Mouse (Mus musculus) embryonic facial prominence, embryonic 15.5 days (tissue): ENCODE results near the gene Schip1. TPM values are rescaled to one million over a fixed set of nuclear protein-coding genes. Genes with fewer than 3 reads are reported as not detected.
"Not testable (repeated sequence)": the region's sequence is repeated elsewhere in the genome, so short reads cannot be mapped to it uniquely, and the experiment has no call there.

Experiments used
- ATAC-seq: fragments of 200-750 bp; cut with Nextera tagmentation; 2 replicates; pipeline ENCODE4 v1.8.0; 2017; ENCODE audit warnings: low read depth, moderate TSS enrichment; ENCODE audit not compliant: insufficient number of reproducible peaks, low FRiP score, low TSS enrichment
- H3K27ac ChIP-seq: fragments of 300-500 bp; sonication (generic); replicated peaks from 2 replicates; pipeline ENCODE4 v1.5.1; 2015; ENCODE audit warnings: mild to moderate bottlenecking, inconsistent platforms
- H3K27me3 ChIP-seq: fragments of 300-500 bp; sonication (generic); 2 replicates; pipeline ENCODE4 v1.6.1; 2015; ENCODE audit warnings: inconsistent platforms
- H3K36me3 ChIP-seq: fragments of 300-500 bp; sonication (generic); 2 replicates; pipeline ENCODE4 v1.6.1; 2015; ENCODE audit warnings: mild to moderate bottlenecking, inconsistent platforms
- H3K4me1 ChIP-seq: fragments of 300-500 bp; sonication (generic); 2 replicates; pipeline ENCODE4 v1.6.1; 2015; ENCODE audit warnings: inconsistent platforms
- H3K4me2 ChIP-seq: fragments of 300-500 bp; sonication (generic); replicated peaks from 2 replicates; pipeline ENCODE4 v1.6.1; 2015; ENCODE audit warnings: mild to moderate bottlenecking, inconsistent platforms
- H3K4me3 ChIP-seq: fragments of 300-500 bp; sonication (generic); replicated peaks from 2 replicates; pipeline ENCODE4 v1.5.1; 2015; ENCODE audit warnings: mild to moderate bottlenecking, inconsistent platforms
- H3K9ac ChIP-seq: fragments of 300-500 bp; sonication (generic); 2 replicates; pipeline ENCODE4 v1.6.1; 2015; ENCODE audit warnings: inconsistent platforms
- H3K9me3 ChIP-seq: fragments of 300-500 bp; sonication (generic); replicated peaks from 2 replicates; pipeline ENCODE4 v1.6.1; 2016; ENCODE audit warnings: inconsistent platforms
- WGBS: fragments of 180-500 bp; shearing (Covaris S2); methylation state at CpG from one replicate; pipeline ENCODE4 v1.1.7; 2015; 5-methylcytosine and 5-hydroxymethylcytosine counted together
- polyA plus RNA-seq: library from polyadenylated mRNA; unstranded; fragments of >200 nt; fragmentation: Nextera tagmentation; extraction: Ambion mirVana; gene quantifications from 2 replicates; pipeline ENCODE4 v1.2.1, GENCODE M21; 2015

The Schip1 gene
- polyA plus RNA-seq, 1 experiment from 2014 or later = 30.9 TPM

DNA sequence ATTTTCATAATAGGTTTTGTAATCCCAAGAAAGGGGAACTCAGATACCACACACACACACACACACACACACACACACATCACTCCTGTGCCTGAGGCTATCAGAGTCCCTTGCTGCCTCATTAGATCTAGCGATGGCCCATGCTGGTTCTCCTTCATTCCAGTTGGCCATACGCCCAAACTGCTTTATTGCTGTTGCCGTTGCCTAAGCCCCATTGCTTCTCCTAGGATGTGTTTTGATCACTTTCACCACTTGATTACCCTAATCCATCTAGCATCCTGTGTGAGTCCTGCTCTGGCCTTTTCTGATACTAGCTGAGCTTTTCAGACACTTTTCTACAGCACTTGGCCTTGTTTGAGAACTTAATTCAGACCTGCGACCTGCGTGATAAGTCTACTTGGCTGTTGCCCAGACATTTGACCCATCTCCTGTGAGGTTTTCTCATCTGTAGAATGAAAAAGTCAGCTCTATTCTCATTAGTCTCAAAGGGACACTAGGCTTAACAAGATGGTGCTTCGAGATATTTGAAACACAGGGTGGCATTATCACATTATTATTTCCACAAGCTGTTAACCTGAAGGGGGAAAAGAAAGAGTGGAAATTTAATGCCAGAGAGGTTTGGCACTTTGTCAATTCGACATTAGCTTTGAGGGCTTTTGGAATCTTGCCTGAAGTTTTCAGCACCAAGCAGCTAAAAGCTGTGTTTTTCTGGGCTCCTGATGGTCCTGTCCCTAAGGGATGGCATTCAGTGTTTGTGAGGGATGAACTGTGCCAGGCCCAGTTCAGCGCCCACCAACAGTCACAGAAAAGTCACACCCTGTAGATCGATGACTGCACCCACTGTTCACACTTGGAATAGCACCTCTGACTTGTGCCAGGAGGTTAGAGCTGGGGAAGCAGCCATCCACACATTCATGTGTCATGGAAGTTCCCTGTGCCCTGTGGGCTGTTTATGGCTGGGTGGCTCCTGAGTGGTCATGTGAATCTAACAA lies 7.1 kb downstream of the Schip1 start:
- 57% methylated on average over 9 of the region's 9 CpGs for WGBS
- H3K27ac ChIP-seq = no peak overlapping the region
- no peaks in the 10 kb centered on the region for H3K4me1 ChIP-seq
- H3K4me2 ChIP-seq = no peak overlapping the region
- no peak overlapping the region for H3K4me3 ChIP-seq
- H3K9me3 ChIP-seq = no peaks in the 10 kb centered on the region
- no peak overlapping the region for H3K9ac ChIP-seq
- no peak for ATAC-seq
- no peaks in the 10 kb centered on the region for H3K27me3 ChIP-seq
- no peaks in the 10 kb centered on the region for H3K36me3 ChIP-seq

- Histone ChIP-seq H3K36me3 (no peaks in the 10 kb centered on the region), H3K9ac (no peak overlapping the region), H3K4me2 (no peak overlapping the region), H3K27ac (no peak overlapping the region), H3K27me3 (no peaks in the 10 kb centered on the region), H3K4me3 (no peak overlapping the region), H3K9me3 (no peaks in the 10 kb centered on the region), H3K4me1 (no peaks in the 10 kb centered on the region)
- 74% methylated on average over 4 of the region's 4 CpGs for WGBS
- no peak for ATAC-seq
Observed at GRCm38 (mm10) chr3:68077406-68077805, 12.8 kb downstream of the Schip1 start.

DNA sequence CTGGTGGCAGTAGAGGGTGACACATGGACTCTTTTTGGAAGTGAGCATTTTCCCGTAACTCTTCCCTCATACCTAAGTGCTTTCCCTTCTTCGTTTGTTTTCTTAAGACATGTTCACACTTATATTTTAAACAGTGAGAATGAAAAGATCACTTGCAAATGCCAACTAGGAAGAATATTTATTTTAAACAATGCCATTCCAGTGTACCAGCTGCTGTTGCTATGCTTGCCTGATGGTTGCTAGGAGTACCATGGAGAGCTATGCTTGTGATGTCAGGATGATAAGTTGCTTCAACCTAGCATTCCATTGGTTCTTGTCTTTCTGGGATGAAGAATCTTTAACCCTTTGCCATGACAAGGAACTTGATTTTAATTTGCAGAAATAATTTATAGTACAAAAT lies 20.4 kb downstream of the Schip1 start:
- Histone ChIP-seq H3K36me3 (no peaks in the 10 kb centered on the region), H3K4me1 (no peaks in the 10 kb centered on the region), H3K4me3 (no peak overlapping the region), H3K4me2 (no peak overlapping the region), H3K27ac (no peak overlapping the region), H3K27me3 (no peaks in the 10 kb centered on the region), H3K9me3 (no peaks in the 10 kb centered on the region), H3K9ac (no peak overlapping the region)
- ATAC-seq = no peak
- 92% methylated on average over 2 of the region's 2 CpGs for WGBS

DNA sequence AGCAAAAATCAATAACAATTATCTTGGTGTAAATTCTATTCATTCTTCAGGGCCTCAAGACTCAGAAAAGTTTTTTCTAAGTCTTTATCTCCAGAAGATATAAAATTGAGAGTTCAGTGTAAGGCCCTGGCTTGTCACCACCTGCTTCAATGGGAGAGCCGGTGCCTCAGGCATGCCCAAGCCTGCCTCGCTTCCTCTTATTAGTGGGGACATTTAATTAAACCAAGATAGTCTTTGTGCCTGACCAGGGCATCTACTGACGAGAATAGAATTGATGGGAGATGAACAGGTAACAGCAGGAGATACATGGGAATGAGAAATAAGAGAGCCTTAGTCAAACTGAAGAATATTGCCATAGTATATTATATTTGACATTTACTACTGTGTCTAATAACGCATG lies 27.5 kb downstream of the Schip1 start:
- H3K9ac ChIP-seq = no peak overlapping the region
- H3K4me1 ChIP-seq = no peaks in the 10 kb centered on the region
- H3K4me3 ChIP-seq = no peak overlapping the region
- 59% methylated on average over 4 of the region's 4 CpGs for WGBS
- H3K4me2 ChIP-seq = no peak overlapping the region
- no peaks in the 10 kb centered on the region for H3K9me3 ChIP-seq
- no peaks in the 10 kb centered on the region for H3K27me3 ChIP-seq
- no peak overlapping the region for H3K27ac ChIP-seq
- ATAC-seq = no peak
- H3K36me3 ChIP-seq = no peaks in the 10 kb centered on the region

GRCm38 (mm10) chr3:68096724-68097431 lies 32.3 kb downstream of the Schip1 start:
- no peaks in the 10 kb centered on the region for H3K27me3 ChIP-seq

GRCm38 (mm10) chr3:68099561-68099960 lies 35.0 kb downstream of the Schip1 start:
- H3K4me2 ChIP-seq, H3K27ac ChIP-seq, H3K9me3 ChIP-seq, ATAC-seq, H3K4me1 ChIP-seq, H3K9ac ChIP-seq, H3K4me3 ChIP-seq, H3K27me3 ChIP-seq, H3K36me3 ChIP-seq: not testable (repeated sequence)
- WGBS = 83% methylated on average over 6 of the region's 6 CpGs

More at GRCm38 (mm10) chr3:68096724-68097431, 32.3 kb downstream of the Schip1 start:
- H3K36me3 ChIP-seq = no peaks in the 10 kb centered on the region
- H3K9me3 ChIP-seq = no peaks in the 10 kb centered on the region
- 71% methylated on average over 4 of the region's 4 CpGs for WGBS
- no peak overlapping the region for H3K27ac ChIP-seq
- no peak for ATAC-seq
- no peaks in the 10 kb centered on the region for H3K4me1 ChIP-seq
- H3K9ac ChIP-seq = no peak overlapping the region
- no peak overlapping the region for H3K4me3 ChIP-seq
- no peak overlapping the region for H3K4me2 ChIP-seq

GRCm38 (mm10) chr3:68101343-68101742 lies 36.7 kb downstream of the Schip1 start:
- 62% methylated on average over 4 of the region's 4 CpGs for WGBS
- ATAC-seq = no peak
- Histone ChIP-seq H3K4me1 (no peaks in the 10 kb centered on the region), H3K27me3 (no peaks in the 10 kb centered on the region), H3K4me3 (no peak overlapping the region), H3K4me2 (no peak overlapping the region), H3K9me3 (no peaks in the 10 kb centered on the region), H3K36me3 (no peaks in the 10 kb centered on the region), H3K9ac (no peak overlapping the region), H3K27ac (no peak overlapping the region)

DNA sequence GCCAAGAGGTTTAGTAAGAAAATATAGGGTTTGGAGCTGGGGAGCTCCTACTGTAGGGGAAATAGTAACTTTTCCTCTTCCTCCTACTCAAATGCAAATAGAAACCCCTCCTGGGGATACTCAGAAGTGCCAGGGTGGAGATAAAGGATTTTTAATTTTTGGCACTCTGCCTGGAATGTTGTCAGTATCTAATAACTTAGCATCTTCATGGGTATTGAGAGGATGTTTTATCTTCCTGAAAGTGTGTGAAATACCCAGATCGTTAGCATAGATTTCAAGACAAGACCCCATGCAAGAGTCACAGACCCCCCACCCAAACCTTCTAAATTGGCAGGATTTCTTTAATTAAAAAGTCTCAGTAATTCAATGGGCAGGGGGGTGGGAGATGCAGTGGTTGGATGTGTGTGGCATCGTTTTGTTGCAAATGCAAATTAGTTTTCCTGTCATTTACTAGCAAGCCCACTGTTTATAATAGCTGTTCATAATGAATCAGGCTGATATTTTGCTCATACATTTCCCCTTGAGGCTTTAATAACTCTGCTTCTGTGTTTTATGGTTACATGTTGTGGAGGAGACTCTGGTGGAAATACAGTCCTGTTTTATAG lies 40.6 kb downstream of the Schip1 start:
- no peak for ATAC-seq
- Histone ChIP-seq H3K36me3 (no peaks in the 10 kb centered on the region), H3K9me3 (no peaks in the 10 kb centered on the region), H3K4me3 (no peak overlapping the region), H3K9ac (no peak overlapping the region), H3K27me3 (no peaks in the 10 kb centered on the region), H3K4me2 (no peak overlapping the region), H3K27ac (no peak overlapping the region), H3K4me1 (no peaks in the 10 kb centered on the region)
- WGBS = 66% methylated on average over 2 of the region's 2 CpGs

DNA sequence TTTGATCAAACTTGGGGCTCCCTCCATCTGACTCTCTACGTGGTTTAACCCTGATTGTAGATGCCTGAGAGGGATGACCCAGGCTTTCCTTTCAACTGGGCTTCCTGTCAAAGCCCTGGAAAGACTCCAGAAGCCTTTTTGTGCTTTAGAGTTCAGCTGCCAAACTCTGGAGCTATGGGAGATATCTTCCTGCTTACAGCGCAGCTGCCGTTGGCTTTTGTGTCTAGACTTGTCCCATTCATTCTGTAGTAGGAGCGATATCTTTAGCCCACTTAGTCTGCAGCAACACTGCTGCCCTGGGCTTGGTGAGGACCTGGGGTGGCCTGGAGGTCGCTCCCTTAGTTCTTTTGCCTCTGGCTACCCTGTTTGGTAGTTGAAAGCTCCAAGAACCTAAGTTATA lies 56.7 kb downstream of the Schip1 start:
- no peaks in the 10 kb centered on the region for H3K27me3 ChIP-seq
- H3K9ac ChIP-seq = no peak overlapping the region
- WGBS = 42% methylated on average over 5 of the region's 5 CpGs
- no peaks in the 10 kb centered on the region for H3K4me1 ChIP-seq
- no peaks in the 10 kb centered on the region for H3K9me3 ChIP-seq
- H3K4me2 ChIP-seq = no peak overlapping the region
- H3K36me3 ChIP-seq = no peaks in the 10 kb centered on the region
- H3K27ac ChIP-seq = no peak overlapping the region
- H3K4me3 ChIP-seq = no peak overlapping the region
- ATAC-seq = no peak

DNA sequence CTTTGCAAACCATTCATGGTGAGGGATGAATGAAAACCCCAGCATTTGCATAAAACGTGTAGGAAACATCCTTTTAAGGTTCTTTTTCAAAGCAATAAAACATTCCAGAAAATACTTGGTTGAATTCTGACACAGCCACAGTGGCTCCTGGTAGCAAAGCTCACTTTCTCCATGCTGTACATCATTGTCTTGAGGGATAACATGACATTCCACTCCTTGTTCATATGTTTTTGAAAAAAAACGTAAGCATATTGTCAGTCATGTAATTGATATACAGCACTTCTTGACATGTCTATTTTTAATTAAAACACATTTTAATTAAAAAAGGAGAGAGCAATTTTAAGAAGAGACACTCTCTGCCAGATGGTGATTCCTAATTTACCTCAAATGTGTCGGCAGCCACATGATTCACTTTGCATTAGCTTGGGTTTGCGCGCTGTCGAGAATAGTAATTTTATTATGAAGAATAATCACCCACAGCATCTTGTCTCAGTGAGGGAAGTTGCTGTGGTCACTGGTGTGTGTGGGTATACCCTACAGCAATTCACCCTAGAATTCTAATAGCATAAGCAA lies 61.8 kb downstream of the Schip1 start:
- Histone ChIP-seq H3K4me2 (no peak overlapping the region), H3K27me3 (no peaks in the 10 kb centered on the region), H3K36me3 (no peaks in the 10 kb centered on the region), H3K27ac (no peak overlapping the region), H3K9me3 (no peaks in the 10 kb centered on the region), H3K4me1 (no peaks in the 10 kb centered on the region), H3K9ac (no peak overlapping the region), H3K4me3 (no peak overlapping the region)
- no peak for ATAC-seq
- 66% methylated on average over 6 of the region's 6 CpGs for WGBS

DNA sequence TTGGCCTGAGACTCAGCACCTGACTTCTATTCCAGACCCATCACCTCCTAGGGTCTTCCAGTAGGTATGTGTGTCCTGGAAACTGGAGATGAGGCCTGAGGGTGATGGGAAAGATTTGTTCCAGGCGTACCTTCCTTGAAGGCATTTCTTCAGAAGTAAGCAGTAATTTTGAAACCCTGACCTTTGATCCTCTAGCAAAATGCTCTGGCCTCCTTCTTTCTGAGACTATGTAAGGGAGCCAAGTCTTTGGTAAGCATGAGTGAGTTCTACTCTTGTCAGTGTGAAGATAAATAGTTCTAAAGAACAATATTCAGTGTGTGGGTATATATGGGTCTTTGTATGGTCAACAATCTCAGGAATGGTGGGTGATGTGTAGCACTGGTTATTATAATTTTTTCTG lies 65.8 kb downstream of the Schip1 start:
- no peak overlapping the region for H3K4me3 ChIP-seq
- no peaks in the 10 kb centered on the region for H3K36me3 ChIP-seq
- H3K4me2 ChIP-seq = no peak overlapping the region
- ATAC-seq = no peak
- WGBS = 62% methylated on average over 1 of the region's 1 CpGs
- no peak overlapping the region for H3K9ac ChIP-seq
- H3K27ac ChIP-seq = no peak overlapping the region
- no peaks in the 10 kb centered on the region for H3K4me1 ChIP-seq
- H3K9me3 ChIP-seq = no peaks in the 10 kb centered on the region
- H3K27me3 ChIP-seq = no peaks in the 10 kb centered on the region
